Mouse (Mus musculus): ENCODE measurements at regions not wholly inside any gene's neighbourhood (a gene's known extent, or its start where the extent isn't known, plus 50 kb on each side); places are given as distances from the start of the nearest gene placed in this dataset.

- TF ChIP-seq CTCF (IDR thresholded peaks at IDR 0.05; ENCODE audit: low read depth): no peak
- TF ChIP-seq EP300 (IDR thresholded peaks at IDR 0.05; ENCODE audit: low read depth): no peak
These were observed 82.9 kb downstream of the Plk2 start for GRCm38 (mm10) chr13:110477709-110478108.
